Mouse (Mus musculus): Measurements from ENCODE around the gene Slc9a9. TPM values are rescaled to one million over a fixed set of nuclear protein-coding genes. Genes with fewer than 3 reads are reported as not detected.

The Slc9a9 gene
- polyA plus RNA-seq, 1 experiment, result 0.69 TPM

- Histone ChIP-seq H3K36me3 (replicated peaks; ENCODE audit: low read length) (peaks cover 5% of the 10 kb centered on the region), H3K9me3 (peaks cover 36% of the 10 kb centered on the region), H3K4me1 (peaks cover 11% of the 10 kb centered on the region; the same call in 1 of the 2 replicates), H3K4me3 (replicated peaks) (no peak overlapping the region), H3K27me3 (replicated peaks) (no peaks in the 10 kb centered on the region)
- TF ChIP-seq FLI1 (IDR thresholded peaks at IDR 0.05; ENCODE audit: low read length), result no peak
- TF ChIP-seq GATA1 (IDR thresholded peaks at IDR 0.05; ENCODE audit: borderline replicate concordance, low read length), result no peak
Measured at GRCm38 (mm10) chr9:94653198-94653597, 16.5 kb upstream of the Slc9a9 start.

DNA sequence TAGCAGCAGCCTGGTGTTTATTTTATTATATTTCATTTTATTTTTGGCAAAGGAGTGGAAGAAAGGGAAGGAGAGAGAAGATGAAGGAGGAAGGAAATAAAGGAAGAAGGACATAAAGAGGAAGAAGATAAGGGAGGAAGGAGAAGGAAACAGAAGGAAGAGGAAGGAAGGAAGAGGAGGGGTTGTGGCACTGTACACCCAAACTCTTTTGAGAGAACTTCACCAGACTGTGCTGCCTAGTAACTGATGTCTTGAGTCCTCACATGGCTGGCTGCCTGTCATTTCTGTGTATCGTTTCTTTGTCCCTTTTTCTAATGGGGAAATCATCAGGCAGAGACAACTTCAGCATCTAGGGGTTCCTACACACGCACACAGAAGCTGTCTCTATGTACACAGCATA is 15.9 kb upstream of the Slc9a9 start:
- Histone ChIP-seq H3K27me3 (replicated peaks) (no peaks in the 10 kb centered on the region), H3K4me3 (replicated peaks) (no peak overlapping the region), H3K9me3 (peaks cover 34% of the 10 kb centered on the region), H3K36me3 (replicated peaks; ENCODE audit: low read length) (peaks cover 4% of the 10 kb centered on the region), H3K4me1 (peaks cover 11% of the 10 kb centered on the region; the same call in 1 of the 2 replicates)
- TF ChIP-seq FLI1 (IDR thresholded peaks at IDR 0.05; ENCODE audit: low read length), result no peak
- TF ChIP-seq GATA1 (IDR thresholded peaks at IDR 0.05; ENCODE audit: borderline replicate concordance, low read length), result no peak

DNA sequence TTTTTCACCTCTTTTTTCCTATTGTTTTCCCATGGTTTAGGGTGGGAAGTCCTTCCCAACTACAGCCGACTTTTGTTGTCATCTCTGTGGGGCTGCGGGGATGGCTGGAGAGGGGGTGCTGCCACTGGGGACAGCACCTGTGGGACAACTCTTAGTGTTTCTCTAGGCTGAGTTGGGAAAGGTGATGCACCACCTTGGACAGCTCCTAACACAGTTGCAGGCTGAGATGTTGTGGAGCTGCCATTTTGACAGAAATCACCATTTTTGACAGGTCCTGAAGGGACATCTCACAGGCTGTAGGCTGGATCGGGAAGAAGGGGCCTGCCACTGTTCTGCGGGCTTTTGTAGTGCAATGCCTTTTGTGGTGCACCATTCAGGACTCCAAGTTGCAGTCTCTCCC is 13.4 kb upstream of the Slc9a9 start:
- H3K36me3 ChIP-seq (replicated peaks; ENCODE audit: low read length), result no peaks in the 10 kb centered on the region
- H3K9me3 ChIP-seq, result peaks cover 28% of the 10 kb centered on the region
- H3K4me1 ChIP-seq, result peaks cover 18% of the 10 kb centered on the region; the same call in 1 of the 2 replicates
- H3K4me3 ChIP-seq (replicated peaks), result no peak overlapping the region
- TF ChIP-seq GATA1 (IDR thresholded peaks at IDR 0.05; ENCODE audit: borderline replicate concordance, low read length) (no peak), FLI1 (IDR thresholded peaks at IDR 0.05; ENCODE audit: low read length) (no peak)
- no peaks in the 10 kb centered on the region for H3K27me3 ChIP-seq (replicated peaks)

- peaks cover 12% of the 10 kb centered on the region for H3K9me3 ChIP-seq
- H3K4me3 ChIP-seq (replicated peaks), result no peak overlapping the region
- H3K4me1 ChIP-seq, result peaks cover 11% of the 10 kb centered on the region
- H3K36me3 ChIP-seq (replicated peaks; ENCODE audit: low read length), result no peaks in the 10 kb centered on the region
- TF ChIP-seq FLI1 (IDR thresholded peaks at IDR 0.05; ENCODE audit: low read length) (no peak), GATA1 (IDR thresholded peaks at IDR 0.05; ENCODE audit: borderline replicate concordance, low read length) (no peak)
- peaks cover 3% of the 10 kb centered on the region for H3K27me3 ChIP-seq (replicated peaks)
Measured at GRCm38 (mm10) chr9:94659401-94660152, 10.1 kb upstream of the Slc9a9 start.

DNA sequence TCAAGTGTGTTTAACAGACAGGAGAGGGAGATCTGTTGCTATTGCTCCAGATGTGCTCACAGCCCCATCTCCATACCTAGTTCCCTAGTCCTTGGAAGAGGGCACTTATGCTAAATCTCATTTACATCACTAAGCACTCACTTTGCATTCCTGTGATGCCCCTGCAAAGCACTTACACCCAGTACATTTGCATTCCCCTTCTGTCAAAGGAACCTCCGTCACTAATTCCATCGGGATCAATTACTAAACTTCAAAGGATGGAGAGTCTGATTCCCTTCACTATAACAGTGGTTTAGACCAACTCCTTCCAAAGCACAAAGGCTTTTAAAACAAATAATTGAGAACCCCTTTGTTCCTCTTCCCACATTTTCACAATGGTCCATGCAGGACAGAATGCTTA is 7.9 kb upstream of the Slc9a9 start:
- no peak for TF ChIP-seq FLI1 (IDR thresholded peaks at IDR 0.05; ENCODE audit: low read length)
- TF ChIP-seq GATA1 (IDR thresholded peaks at IDR 0.05; ENCODE audit: borderline replicate concordance, low read length), result no peak
- peaks cover 3% of the 10 kb centered on the region for H3K27me3 ChIP-seq (replicated peaks)

GRCm38 (mm10) chr9:94665248-94665647 is 4.5 kb upstream of the Slc9a9 start:
- H3K4me1 ChIP-seq, result peaks cover 30% of the 10 kb centered on the region
- H3K9me3 ChIP-seq, result no peaks in the 10 kb centered on the region
- H3K27me3 ChIP-seq (replicated peaks), result peaks cover 3% of the 10 kb centered on the region
- no peaks in the 10 kb centered on the region for H3K36me3 ChIP-seq (replicated peaks; ENCODE audit: low read length)
- TF ChIP-seq FLI1 (IDR thresholded peaks at IDR 0.05; ENCODE audit: low read length) (no peak), GATA1 (IDR thresholded peaks at IDR 0.05; ENCODE audit: borderline replicate concordance, low read length) (no peak)
- no peak overlapping the region for H3K4me3 ChIP-seq (replicated peaks)

More for the DNA sequence above, 7.9 kb upstream of the Slc9a9 start:
- no peak overlapping the region for H3K4me3 ChIP-seq (replicated peaks)
- peaks cover 11% of the 10 kb centered on the region for H3K4me1 ChIP-seq
- no peaks in the 10 kb centered on the region for H3K36me3 ChIP-seq (replicated peaks; ENCODE audit: low read length)
- no peaks in the 10 kb centered on the region for H3K9me3 ChIP-seq

- TF ChIP-seq GATA1 (IDR thresholded peaks at IDR 0.05; ENCODE audit: borderline replicate concordance, low read length) (no peak), FLI1 (IDR thresholded peaks at IDR 0.05; ENCODE audit: low read length) (no peak)
- Histone ChIP-seq H3K36me3 (replicated peaks; ENCODE audit: low read length) (peaks cover 2% of the 10 kb centered on the region), H3K9me3 (no peaks in the 10 kb centered on the region), H3K4me3 (replicated peaks) (peak overlapping the region; percentile 28), H3K27me3 (replicated peaks) (no peaks in the 10 kb centered on the region), H3K4me1 (peaks cover 47% of the 10 kb centered on the region)
Measured at GRCm38 (mm10) chr9:94668589-94668988, 1.1 kb upstream of the Slc9a9 start.

GRCm38 (mm10) chr9:94670704-94671103 is 995 bp downstream of the Slc9a9 start:
- H3K9me3 ChIP-seq, result no peaks in the 10 kb centered on the region
- H3K27me3 ChIP-seq (replicated peaks), result no peaks in the 10 kb centered on the region
- TF ChIP-seq GATA1 (IDR thresholded peaks at IDR 0.05; ENCODE audit: borderline replicate concordance, low read length) (no peak), FLI1 (IDR thresholded peaks at IDR 0.05; ENCODE audit: low read length) (no peak)
- peaks cover 2% of the 10 kb centered on the region for H3K36me3 ChIP-seq (replicated peaks; ENCODE audit: low read length)
- H3K4me1 ChIP-seq, result peaks cover 50% of the 10 kb centered on the region
- peak overlapping the region; percentile 93 for H3K4me3 ChIP-seq (replicated peaks)

- Histone ChIP-seq H3K27me3 (replicated peaks) (no peaks in the 10 kb centered on the region), H3K4me3 (replicated peaks) (no peak overlapping the region), H3K4me1 (peaks cover 41% of the 10 kb centered on the region), H3K36me3 (replicated peaks; ENCODE audit: low read length) (peaks cover 2% of the 10 kb centered on the region), H3K9me3 (no peaks in the 10 kb centered on the region)
- TF ChIP-seq FLI1 (IDR thresholded peaks at IDR 0.05; ENCODE audit: low read length), result no peak
- no peak for TF ChIP-seq GATA1 (IDR thresholded peaks at IDR 0.05; ENCODE audit: borderline replicate concordance, low read length)
Measured at GRCm38 (mm10) chr9:94674704-94675103, 5.0 kb downstream of the Slc9a9 start.

- Histone ChIP-seq H3K36me3 (replicated peaks; ENCODE audit: low read length) (peaks cover 11% of the 10 kb centered on the region), H3K4me3 (replicated peaks) (no peak overlapping the region), H3K4me1 (peaks cover 27% of the 10 kb centered on the region), H3K9me3 (no peaks in the 10 kb centered on the region), H3K27me3 (replicated peaks) (no peaks in the 10 kb centered on the region)
- TF ChIP-seq GATA1 (IDR thresholded peaks at IDR 0.05; ENCODE audit: borderline replicate concordance, low read length) (no peak), FLI1 (IDR thresholded peaks at IDR 0.05; ENCODE audit: low read length) (no peak)
Measured at GRCm38 (mm10) chr9:94678021-94678655, 8.4 kb downstream of the Slc9a9 start.

Measured in megakaryocyte, embryonic 14.5 days (primary cell).